Mouse (Mus musculus) brain, embryonic 14.5 days (tissue): Measurements from ENCODE around the gene Vmn1r183. TPM values are rescaled to one million over a fixed set of nuclear protein-coding genes. Genes with fewer than 3 reads are reported as not detected.
A peak's percentile ranks its signal among the peaks of the same experiment; 100 is the strongest.
"Not testable (repeated sequence)": the region's sequence is repeated elsewhere in the genome, so short reads cannot be mapped to it uniquely, and the experiment has no call there.

ENCODE experiments used
- DNase-seq: peaks from one replicate; pipeline ENCODE4 v3.0.0-alpha.2; 2011; ENCODE audit warnings: low read depth
- CTCF ChIP-seq: fragments of 200-500 bp; IDR thresholded peaks from 2 replicates; pipeline ENCODE4 v1.5.1; 2012; ENCODE audit warnings: inconsistent platforms, mild to moderate bottlenecking, moderate library complexity, borderline replicate concordance; ENCODE audit not compliant: insufficient read depth, insufficient read length; ENCODE audit errors: extremely low read depth
- POLR2A ChIP-seq: fragments of 200-500 bp; IDR thresholded peaks from 2 replicates; pipeline ENCODE4 v1.6.1; 2012; ENCODE audit warnings: mild to moderate bottlenecking, inconsistent platforms, borderline replicate concordance; ENCODE audit not compliant: poor library complexity, insufficient read depth, insufficient read length, severe bottlenecking; ENCODE audit errors: extremely low read depth
- polyA plus RNA-seq: library from polyadenylated mRNA; depleted of rRNA; stranded (reverse); fragments of >200 nt; gene quantifications from 2 replicates; pipeline ENCODE4 v1.2.3, GENCODE M21; 2012; rRNA removed

The Vmn1r183 gene
- not detected in 2 replicates for polyA plus RNA-seq

- TF ChIP-seq CTCF, result no peak
- no peak for TF ChIP-seq POLR2A
- DNase-seq, result no peak
Measured at GRCm38 (mm10) chr7:24052660-24053304, at the start of gene Vmn1r183. Gene Vmn1r183 (plus strand): TSS chr7:24053254.

GRCm38 (mm10) chr7:24074424-24074823, 21.4 kb downstream of the Vmn1r183 start:
- not testable (repeated sequence) for DNase-seq

- no peak for TF ChIP-seq CTCF
- TF ChIP-seq POLR2A, result peak; percentile 14; the same call in 1 of the 2 replicates
- peak; percentile 99 for DNase-seq
Measured at GRCm38 (mm10) chr7:24081634-24082431, 28.8 kb downstream of the Vmn1r183 start, which contains the start of gene Zfp180. Gene Zfp180 (plus strand): TSS chr7:24081924.

- TF ChIP-seq CTCF (no peak), POLR2A (no peak)
- no peak for DNase-seq
Measured at GRCm38 (mm10) chr7:24082457-24083235, 29.6 kb downstream of the Vmn1r183 start.

- no peak for DNase-seq
- TF ChIP-seq CTCF (no peak), POLR2A (no peak)
Measured at GRCm38 (mm10) chr7:24086871-24087270, 33.8 kb downstream of the Vmn1r183 start.

- no peak for DNase-seq
- TF ChIP-seq POLR2A (no peak), CTCF (no peak)
Measured at GRCm38 (mm10) chr7:24087485-24088125, 34.6 kb downstream of the Vmn1r183 start.

GRCm38 (mm10) chr7:24104403-24104802, 51.3 kb downstream of the Vmn1r183 start:
- DNase-seq, result no peak
- TF ChIP-seq CTCF (no peak), POLR2A (no peak)

DNA sequence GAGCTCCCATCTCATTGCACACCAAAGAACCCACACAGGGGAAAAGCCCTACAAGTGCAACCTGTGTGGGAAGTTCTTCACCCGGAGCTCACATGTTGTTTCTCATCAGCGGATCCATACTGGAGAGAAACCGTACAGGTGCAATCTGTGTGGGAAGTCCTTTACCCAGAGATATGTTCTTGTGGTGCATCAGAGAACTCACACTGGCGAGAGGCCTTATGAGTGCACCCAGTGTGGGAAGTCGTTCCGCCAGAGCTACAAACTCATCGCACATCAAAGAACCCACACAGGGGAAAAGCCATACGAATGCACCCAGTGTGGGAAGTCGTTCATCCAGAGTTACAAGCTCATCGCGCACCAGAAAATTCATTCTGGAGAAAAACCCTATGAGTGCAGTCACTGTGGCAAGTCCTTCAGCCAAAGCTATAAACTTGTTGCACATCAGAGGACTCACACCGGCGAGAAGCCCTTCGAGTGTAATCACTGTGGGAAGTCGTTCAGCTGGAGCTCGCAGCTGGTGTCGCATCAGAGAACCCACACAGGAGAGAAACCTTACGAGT, 52.2 kb downstream of the Vmn1r183 start:
- DNase-seq, result no peak
- TF ChIP-seq POLR2A (no peak), CTCF (no peak)

DNA sequence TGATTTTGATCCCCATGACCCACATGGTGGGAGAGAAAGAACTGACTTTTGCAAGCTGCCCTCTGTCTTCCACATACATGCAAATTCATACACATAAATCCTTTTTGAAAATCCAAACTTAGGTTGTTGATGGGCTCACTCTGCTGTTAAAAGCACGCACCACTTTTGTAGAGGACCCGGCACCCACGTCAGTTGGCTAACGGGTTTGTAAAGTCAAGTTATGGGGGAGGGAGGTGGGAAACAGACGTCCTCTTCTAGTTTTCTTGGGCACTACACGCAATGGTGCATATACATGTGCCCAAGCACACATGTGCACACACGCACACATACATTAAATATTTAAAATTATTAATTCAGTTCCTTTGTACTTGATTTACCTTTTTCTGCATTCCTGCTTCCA, 57.8 kb downstream of the Vmn1r183 start:
- DNase-seq, result no peak
- TF ChIP-seq POLR2A (no peak), CTCF (no peak)

DNA sequence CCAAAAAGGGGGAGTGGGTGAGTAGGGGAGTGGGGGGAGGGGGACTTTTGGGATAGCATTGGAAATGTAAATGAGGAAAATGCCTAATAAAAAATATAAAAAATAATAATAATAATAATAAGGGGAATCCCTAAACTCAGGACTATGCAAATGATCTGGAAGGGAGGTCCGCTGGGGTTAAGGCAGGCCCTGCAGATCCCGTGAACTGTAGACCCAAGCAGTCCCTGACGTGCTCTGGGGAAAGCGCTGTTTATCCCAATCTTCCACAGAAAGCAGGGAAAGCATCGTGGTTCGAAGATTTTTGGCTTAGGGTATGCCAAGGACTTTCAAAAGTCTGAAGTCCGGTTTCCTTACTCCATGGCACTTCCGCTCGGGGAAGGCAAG, 58.7 kb downstream of the Vmn1r183 start:
- DNase-seq, result no peak
- TF ChIP-seq CTCF (no peak), POLR2A (no peak)

DNA sequence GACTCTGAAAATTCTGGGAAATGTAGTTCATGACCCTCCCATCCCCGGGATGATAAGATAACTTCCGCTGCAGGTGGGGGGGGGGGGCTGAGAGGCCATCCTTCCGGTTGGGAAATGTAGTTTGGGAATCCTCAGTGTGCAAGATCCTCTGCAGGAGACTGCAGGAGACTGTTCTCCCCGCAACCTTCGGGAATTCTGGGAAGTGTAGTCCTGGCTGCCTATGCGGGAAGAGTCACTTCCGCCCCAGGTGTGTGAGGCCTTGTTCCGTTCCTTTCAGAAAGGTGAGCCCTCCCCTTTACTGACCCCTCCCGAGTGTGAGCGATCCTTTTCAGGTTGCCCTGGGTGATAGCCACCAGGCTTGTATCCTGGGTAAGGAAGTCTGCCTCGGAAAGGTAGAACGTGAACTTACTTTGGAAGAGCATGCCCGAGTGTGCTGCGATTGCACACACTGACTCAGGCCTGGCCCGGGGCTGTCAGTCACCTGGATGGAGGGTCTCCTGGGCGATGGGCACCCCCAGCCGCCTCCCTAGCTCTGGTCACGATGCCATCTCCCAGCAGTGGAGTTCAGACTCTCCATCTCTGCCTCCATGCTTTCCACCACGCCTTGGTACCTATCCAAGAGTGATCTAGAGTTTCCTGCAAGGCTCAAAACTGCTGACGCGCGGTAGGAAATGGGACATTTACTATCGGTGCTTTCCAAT, 59.3 kb downstream of the Vmn1r183 start, which contains the start of gene Zfp112:
TSS of gene Zfp112 (plus strand) at position 159 of the 701 bp plus-strand sequence.
- TF ChIP-seq CTCF, result no peak
- TF ChIP-seq POLR2A, result peak; percentile 34; the same call in 1 of the 2 replicates
- DNase-seq, result peak; percentile 99
